Mouse (Mus musculus): ENCODE data around the gene Dpy19l1.

GRCm38 (mm10) chr9:24429721-24430120, 73.2 kb downstream of the Dpy19l1 start:
- TF ChIP-seq CHD2 (IDR thresholded peaks at IDR 0.05; ENCODE audit: low read depth, low read length): no peak
- TF ChIP-seq ZC3H11A (IDR thresholded peaks at IDR 0.05; ENCODE audit: borderline replicate concordance, low read depth, low read length): no peak
- TF ChIP-seq MAFK (IDR thresholded peaks at IDR 0.05; ENCODE audit: insufficient read depth, low read depth, low read length): no peak
- no peak for TF ChIP-seq HCFC1 (IDR thresholded peaks at IDR 0.05; ENCODE audit: borderline replicate concordance, insufficient read depth, low read length)
- TF ChIP-seq ZNF384 (IDR thresholded peaks at IDR 0.05; ENCODE audit: low read depth, low read length): no peak
